Mouse (Mus musculus): Measurements from ENCODE around the gene Zfp418. TPM values are rescaled to one million over a fixed set of nuclear protein-coding genes. Genes with fewer than 3 reads are reported as not detected.
"Not testable (repeated sequence)": the region's sequence is repeated elsewhere in the genome, so short reads cannot be mapped to it uniquely, and the experiment has no call there.

Gene Zfp418
- 0.30 and 0.37 TPM in 2 replicates for polyA plus RNA-seq (2015; fragmentation: Nextera tagmentation; extraction: Ambion mirVana)

GRCm38 (mm10) chr7:7171227-7172147 lies at the start of gene Zfp418:
TSS of gene Zfp418 (plus strand) at chr7:7171330.
- peak within 1 kb of the TSS; percentile 63 for H3K4me3 ChIP-seq (ENCODE audit: low read depth, low read length)
- peak within 1 kb of the TSS; percentile 60 for H3K9ac ChIP-seq (ENCODE audit: low read depth, low read length)
- 2% methylated on average over 26 of the region's 26 CpGs for WGBS (ENCODE audit: insufficient replicate concordance)
- H3K36me3 ChIP-seq (ENCODE audit: control insufficient read depth, insufficient read depth), result no peaks in the 10 kb centered on the region
- H3K27me3 ChIP-seq (ENCODE audit: control insufficient read depth, insufficient read depth, low read depth, low read length), result no peaks in the 10 kb centered on the region
- peak within 1 kb of the TSS; percentile 74 for H3K4me2 ChIP-seq (ENCODE audit: low read depth, low read length)
- ATAC-seq (ENCODE audit: low read depth), result peak; percentile 91
- 0 out of 2 replicates have a peak within 1 kb of the TSS, but pooled peaks have one; percentile 7 for H3K27ac ChIP-seq (ENCODE audit: low read length)
- no peaks in the 10 kb centered on the region; the same call in 1 of the 2 replicates for H3K4me1 ChIP-seq (ENCODE audit: control insufficient read depth, low read depth, low read length)
- no peaks in the 10 kb centered on the region for H3K9me3 ChIP-seq (replicated peaks; ENCODE audit: control insufficient read depth, low read length)

- whole genome bisulfite sequencing (ENCODE audit: insufficient replicate concordance), result 35% methylated on average over 6 of the region's 6 CpGs
- Histone ChIP-seq H3K9me3 (replicated peaks; ENCODE audit: control insufficient read depth, low read length) (no peaks in the 10 kb centered on the region), H3K36me3 (ENCODE audit: control insufficient read depth, insufficient read depth) (no peaks in the 10 kb centered on the region), H3K4me3 (ENCODE audit: low read depth, low read length) (peak overlapping the region; percentile 72), H3K4me2 (ENCODE audit: low read depth, low read length) (peak overlapping the region; percentile 67), H3K9ac (ENCODE audit: low read depth, low read length) (no peak overlapping the region), H3K4me1 (ENCODE audit: control insufficient read depth, low read depth, low read length) (peaks cover 8% of the 10 kb centered on the region), H3K27me3 (ENCODE audit: control insufficient read depth, insufficient read depth, low read depth, low read length) (no peaks in the 10 kb centered on the region), H3K27ac (ENCODE audit: low read length) (no peak overlapping the region)
- ATAC-seq (ENCODE audit: low read depth), result no peak
These were observed 49.5 kb upstream of the Zfp418 start for GRCm38 (mm10) chr7:7121602-7121980.

DNA sequence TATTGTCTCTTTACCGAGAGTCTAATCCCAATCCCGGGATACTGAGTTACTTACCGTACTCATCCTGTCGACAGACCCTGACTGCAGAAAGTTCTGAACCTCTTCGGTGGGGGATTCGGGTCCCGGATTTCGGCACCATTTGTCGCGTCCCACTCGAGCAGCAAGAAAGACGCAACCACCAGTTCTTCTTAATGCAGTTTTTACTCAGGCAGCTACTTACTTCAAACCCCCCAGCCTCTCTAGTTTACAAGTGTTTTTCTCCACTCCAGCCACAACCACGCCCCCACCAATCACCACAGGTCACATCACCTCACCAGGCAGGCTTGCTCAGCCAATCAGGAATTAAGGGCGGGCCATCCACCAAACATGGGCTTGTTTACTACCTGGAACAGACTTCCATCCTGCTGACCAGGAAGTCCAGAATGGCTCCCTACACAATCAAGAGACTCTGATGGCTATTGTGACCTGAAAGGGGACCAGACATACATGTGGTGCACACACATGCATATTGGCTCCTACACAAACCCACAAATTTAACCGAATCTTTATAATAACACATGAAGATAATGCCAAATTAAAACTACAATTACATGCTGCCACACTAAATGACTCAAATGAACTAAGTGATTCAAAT lies 40.5 kb upstream of the Zfp418 start:
- not testable (repeated sequence) for H3K27me3 ChIP-seq (ENCODE audit: control insufficient read depth, insufficient read depth, low read depth, low read length); H3K4me1 ChIP-seq (ENCODE audit: control insufficient read depth, low read depth, low read length); H3K4me2 ChIP-seq (ENCODE audit: low read depth, low read length); H3K36me3 ChIP-seq (ENCODE audit: control insufficient read depth, insufficient read depth); H3K9me3 ChIP-seq (replicated peaks; ENCODE audit: control insufficient read depth, low read length); ATAC-seq (ENCODE audit: low read depth); H3K27ac ChIP-seq (ENCODE audit: low read length); H3K4me3 ChIP-seq (ENCODE audit: low read depth, low read length); H3K9ac ChIP-seq (ENCODE audit: low read depth, low read length)
- WGBS (ENCODE audit: insufficient replicate concordance), result 79% methylated on average over 14 of the region's 15 CpGs

- ATAC-seq (ENCODE audit: low read depth), result no peak
- no peak overlapping the region for H3K4me3 ChIP-seq (ENCODE audit: low read depth, low read length)
- H3K4me1 ChIP-seq (ENCODE audit: control insufficient read depth, low read depth, low read length), result peaks cover 3% of the 10 kb centered on the region; the same call in 1 of the 2 replicates
- no peak overlapping the region for H3K27ac ChIP-seq (ENCODE audit: low read length)
- no peak overlapping the region for H3K9ac ChIP-seq (ENCODE audit: low read depth, low read length)
- no peaks in the 10 kb centered on the region for H3K36me3 ChIP-seq (ENCODE audit: control insufficient read depth, insufficient read depth)
- 64% methylated on average over 8 of the region's 8 CpGs for WGBS (ENCODE audit: insufficient replicate concordance)
- no peaks in the 10 kb centered on the region for H3K27me3 ChIP-seq (ENCODE audit: control insufficient read depth, insufficient read depth, low read depth, low read length)
- H3K4me2 ChIP-seq (ENCODE audit: low read depth, low read length), result no peak overlapping the region
- no peaks in the 10 kb centered on the region for H3K9me3 ChIP-seq (replicated peaks; ENCODE audit: control insufficient read depth, low read length)
These were observed 38.4 kb upstream of the Zfp418 start for GRCm38 (mm10) chr7:7132751-7133150.

GRCm38 (mm10) chr7:7136379-7136866 lies 34.7 kb upstream of the Zfp418 start, which contains the start of gene Zfp773:
TSS of gene Zfp773 (minus strand) at chr7:7136755.
- Histone ChIP-seq H3K9me3 (replicated peaks; ENCODE audit: control insufficient read depth, low read length) (no peaks in the 10 kb centered on the region), H3K4me3 (ENCODE audit: low read depth, low read length) (peak within 1 kb of the TSS; percentile 57), H3K4me2 (ENCODE audit: low read depth, low read length) (peak within 1 kb of the TSS; percentile 56), H3K4me1 (ENCODE audit: control insufficient read depth, low read depth, low read length) (peaks cover 3% of the 10 kb centered on the region; the same call in 1 of the 2 replicates), H3K27me3 (ENCODE audit: control insufficient read depth, insufficient read depth, low read depth, low read length) (no peaks in the 10 kb centered on the region), H3K9ac (ENCODE audit: low read depth, low read length) (no peak within 1 kb of the TSS; the same call in 1 of the 2 replicates), H3K36me3 (ENCODE audit: control insufficient read depth, insufficient read depth) (no peaks in the 10 kb centered on the region), H3K27ac (ENCODE audit: low read length) (no peak within 1 kb of the TSS)
- 7% methylated on average over 16 of the region's 16 CpGs for WGBS (ENCODE audit: insufficient replicate concordance)
- ATAC-seq (ENCODE audit: low read depth), result peak; percentile 90

DNA sequence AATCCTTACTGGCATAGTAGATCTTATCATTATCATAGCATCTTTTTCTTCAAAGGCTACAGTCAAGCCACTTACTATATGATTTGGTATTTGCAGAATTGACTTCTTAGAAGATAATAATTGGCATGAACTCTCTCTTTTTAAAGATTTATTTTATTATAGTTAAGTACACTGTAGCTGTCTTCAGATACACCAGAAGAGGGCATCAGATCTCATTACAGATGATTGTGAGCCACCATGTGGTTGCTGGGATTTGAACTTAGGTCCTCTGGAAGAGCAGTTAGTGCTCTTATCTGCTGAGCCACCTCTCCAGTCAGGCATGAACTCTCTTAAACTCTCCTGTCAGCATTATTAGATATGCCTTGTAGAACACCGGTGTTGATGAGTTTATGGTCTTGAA lies 26.9 kb upstream of the Zfp418 start:
- ATAC-seq (ENCODE audit: low read depth), result no peak
- no peak overlapping the region for H3K4me3 ChIP-seq (ENCODE audit: low read depth, low read length)
- no peak overlapping the region for H3K9ac ChIP-seq (ENCODE audit: low read depth, low read length)
- no peaks in the 10 kb centered on the region for H3K4me1 ChIP-seq (ENCODE audit: control insufficient read depth, low read depth, low read length)
- H3K36me3 ChIP-seq (ENCODE audit: control insufficient read depth, insufficient read depth), result no peaks in the 10 kb centered on the region
- H3K4me2 ChIP-seq (ENCODE audit: low read depth, low read length), result no peak overlapping the region
- H3K9me3 ChIP-seq (replicated peaks; ENCODE audit: control insufficient read depth, low read length), result no peaks in the 10 kb centered on the region
- H3K27ac ChIP-seq (ENCODE audit: low read length), result no peak overlapping the region
- H3K27me3 ChIP-seq (ENCODE audit: control insufficient read depth, insufficient read depth, low read depth, low read length), result no peaks in the 10 kb centered on the region
- 69% methylated on average over 1 of the region's 1 CpGs for WGBS (ENCODE audit: insufficient replicate concordance)

DNA sequence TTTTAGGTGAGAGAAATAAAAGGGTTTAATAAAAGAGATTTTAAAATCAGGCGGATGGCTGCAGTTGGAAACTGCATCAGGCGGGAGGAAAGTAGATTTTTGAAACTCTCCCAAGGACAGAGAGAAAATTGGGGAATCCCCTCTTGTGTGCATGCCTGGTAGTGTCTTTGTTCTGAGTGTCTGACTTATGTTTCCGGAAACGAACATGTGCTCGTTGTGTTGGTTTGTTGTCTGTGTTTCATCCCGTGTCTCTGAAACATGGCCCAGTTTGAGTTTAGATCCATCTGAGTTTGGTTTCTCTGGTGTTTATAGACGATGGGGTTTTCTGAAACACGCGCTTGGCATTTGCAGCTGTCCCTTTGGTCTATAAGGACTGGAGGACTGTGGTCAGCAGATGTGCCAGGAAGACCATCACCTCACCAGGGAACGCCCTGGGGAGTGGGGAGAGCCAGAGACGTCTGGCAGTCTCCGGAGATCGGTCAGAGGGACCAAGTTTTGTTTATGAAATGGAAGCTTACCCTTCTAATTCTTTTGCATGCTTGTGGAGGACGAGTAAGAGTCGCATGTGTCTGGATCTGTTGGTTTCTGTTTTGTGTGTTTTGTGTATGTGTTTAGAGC lies 25.0 kb upstream of the Zfp418 start:
- H3K9me3 ChIP-seq (replicated peaks; ENCODE audit: control insufficient read depth, low read length), result no peaks in the 10 kb centered on the region
- WGBS (ENCODE audit: insufficient replicate concordance), result 71% methylated on average over 15 of the region's 15 CpGs
- H3K4me2 ChIP-seq (ENCODE audit: low read depth, low read length), result no peak overlapping the region

DNA sequence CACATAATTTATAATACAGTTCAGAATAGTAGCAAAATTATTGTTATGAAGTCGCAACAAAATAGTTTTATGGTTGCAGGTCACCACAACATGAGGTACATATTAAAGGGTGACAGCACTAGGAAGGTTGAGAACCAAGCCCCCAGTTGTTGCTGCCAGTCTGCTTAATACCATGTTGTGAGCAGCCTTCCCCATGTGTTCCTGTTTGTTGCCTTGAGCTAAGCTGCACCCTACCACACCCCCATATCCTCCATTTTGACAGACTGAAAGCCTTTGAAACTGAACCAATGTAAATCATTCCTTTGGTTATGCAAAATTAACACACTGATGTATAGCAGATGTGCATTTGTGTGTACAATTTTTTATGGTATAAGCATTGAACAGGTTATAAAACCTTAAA lies 14.8 kb downstream of the Zfp418 start:
- ATAC-seq (ENCODE audit: low read depth), result no peak
- H3K27ac ChIP-seq (ENCODE audit: low read length), result no peak overlapping the region
- 71% methylated on average over 1 of the region's 1 CpGs for WGBS (ENCODE audit: insufficient replicate concordance)
- no peaks in the 10 kb centered on the region for H3K9me3 ChIP-seq (replicated peaks; ENCODE audit: control insufficient read depth, low read length)
- H3K4me3 ChIP-seq (ENCODE audit: low read depth, low read length), result no peak overlapping the region
- peaks cover 3% of the 10 kb centered on the region for H3K36me3 ChIP-seq (ENCODE audit: control insufficient read depth, insufficient read depth)
- H3K9ac ChIP-seq (ENCODE audit: low read depth, low read length), result no peak overlapping the region
- no peaks in the 10 kb centered on the region for H3K27me3 ChIP-seq (ENCODE audit: control insufficient read depth, insufficient read depth, low read depth, low read length)
- H3K4me2 ChIP-seq (ENCODE audit: low read depth, low read length), result no peak overlapping the region
- peaks cover 5% of the 10 kb centered on the region; the same call in 1 of the 2 replicates for H3K4me1 ChIP-seq (ENCODE audit: control insufficient read depth, low read depth, low read length)

More for the DNA sequence above, 25.0 kb upstream of the Zfp418 start:
- ATAC-seq (ENCODE audit: low read depth), result no peak
- Histone ChIP-seq H3K27ac (ENCODE audit: low read length) (no peak overlapping the region), H3K4me3 (ENCODE audit: low read depth, low read length) (no peak overlapping the region), H3K9ac (ENCODE audit: low read depth, low read length) (no peak overlapping the region), H3K27me3 (ENCODE audit: control insufficient read depth, insufficient read depth, low read depth, low read length) (no peaks in the 10 kb centered on the region), H3K4me1 (ENCODE audit: control insufficient read depth, low read depth, low read length) (no peaks in the 10 kb centered on the region), H3K36me3 (ENCODE audit: control insufficient read depth, insufficient read depth) (no peaks in the 10 kb centered on the region)

Data from liver, embryonic 16.5 days (tissue).